Mouse (Mus musculus): ENCODE measurements around the gene Mat2a. TPM values are rescaled to one million over a fixed set of nuclear protein-coding genes. Genes with fewer than 3 reads are reported as not detected.
A peak's percentile ranks its signal among the peaks of the same experiment; 100 is the strongest.

Mat2a gene
- polyA plus RNA-seq, 1 experiment from 2014 or later: 404 TPM

- Histone ChIP-seq H3K9me3 (no peaks in the 10 kb centered on the region), H3K4me2 (replicated peaks) (no peak overlapping the region), H3K4me3 (no peak overlapping the region), H3K27me3 (no peaks in the 10 kb centered on the region), H3K27ac (no peak overlapping the region), H3K9ac (no peak overlapping the region), H3K4me1 (no peaks in the 10 kb centered on the region), H3K36me3 (peaks cover 64% of the 10 kb centered on the region)
- 39% methylated on average over 5 of the region's 5 CpGs for WGBS
- no peak for ATAC-seq (ENCODE audit: insufficient number of reproducible peaks, insufficient read depth, low FRiP score, low TSS enrichment)
Observed at GRCm38 (mm10) chr6:72430989-72431921, 8.1 kb downstream of the Mat2a start.

- H3K4me1 ChIP-seq: no peaks in the 10 kb centered on the region
- H3K27me3 ChIP-seq: no peaks in the 10 kb centered on the region
- H3K27ac ChIP-seq: no peak overlapping the region
- H3K36me3 ChIP-seq: peaks cover 65% of the 10 kb centered on the region
- H3K9me3 ChIP-seq: no peaks in the 10 kb centered on the region
- H3K4me3 ChIP-seq: no peak overlapping the region
- ATAC-seq (ENCODE audit: insufficient number of reproducible peaks, insufficient read depth, low FRiP score, low TSS enrichment): no peak
- H3K4me2 ChIP-seq (replicated peaks): no peak overlapping the region
- 90% methylated on average over 21 of the region's 21 CpGs for WGBS
- H3K9ac ChIP-seq: no peak overlapping the region
Observed at GRCm38 (mm10) chr6:72429061-72429842, 10.1 kb downstream of the Mat2a start.

- Histone ChIP-seq H3K4me1 (no peaks in the 10 kb centered on the region), H3K4me3 (no peak overlapping the region), H3K4me2 (replicated peaks) (no peak overlapping the region), H3K27me3 (no peaks in the 10 kb centered on the region), H3K9ac (no peak overlapping the region), H3K36me3 (peaks cover 69% of the 10 kb centered on the region), H3K9me3 (no peaks in the 10 kb centered on the region), H3K27ac (no peak overlapping the region)
- 28% methylated on average over 8 of the region's 8 CpGs for WGBS
- ATAC-seq (ENCODE audit: insufficient number of reproducible peaks, insufficient read depth, low FRiP score, low TSS enrichment): no peak
Observed at GRCm38 (mm10) chr6:72428036-72428435, 11.3 kb downstream of the Mat2a start.

- Histone ChIP-seq H3K4me3 (no peak overlapping the region), H3K27me3 (no peaks in the 10 kb centered on the region), H3K27ac (no peak overlapping the region), H3K4me2 (replicated peaks) (no peak overlapping the region), H3K9ac (no peak overlapping the region), H3K36me3 (peaks cover 70% of the 10 kb centered on the region), H3K9me3 (no peaks in the 10 kb centered on the region), H3K4me1 (no peaks in the 10 kb centered on the region)
- WGBS: 95% methylated on average over 11 of the region's 11 CpGs
- ATAC-seq (ENCODE audit: insufficient number of reproducible peaks, insufficient read depth, low FRiP score, low TSS enrichment): no peak
Observed at GRCm38 (mm10) chr6:72425646-72426045, 13.7 kb downstream of the Mat2a start.

GRCm38 (mm10) chr6:72420901-72421300 is 18.5 kb downstream of the Mat2a start:
- H3K36me3 ChIP-seq: peaks cover 81% of the 10 kb centered on the region

GRCm38 (mm10) chr6:72419806-72420205 is 19.6 kb downstream of the Mat2a start:
- no peak overlapping the region for H3K9ac ChIP-seq
- H3K27me3 ChIP-seq: no peaks in the 10 kb centered on the region
- ATAC-seq (ENCODE audit: insufficient number of reproducible peaks, insufficient read depth, low FRiP score, low TSS enrichment): no peak
- no peak overlapping the region for H3K4me2 ChIP-seq (replicated peaks)
- no peak overlapping the region for H3K4me3 ChIP-seq
- H3K27ac ChIP-seq: no peak overlapping the region
- 64% methylated on average over 1 of the region's 1 CpGs for WGBS
- H3K4me1 ChIP-seq: peaks cover 11% of the 10 kb centered on the region
- H3K36me3 ChIP-seq: peaks cover 70% of the 10 kb centered on the region
- no peaks in the 10 kb centered on the region for H3K9me3 ChIP-seq

More at GRCm38 (mm10) chr6:72420901-72421300, 18.5 kb downstream of the Mat2a start:
- H3K27me3 ChIP-seq: no peaks in the 10 kb centered on the region
- no peak overlapping the region for H3K4me3 ChIP-seq
- H3K4me1 ChIP-seq: 0 out of 2 replicates have a peak, but pooled peaks cover 5% of the 10 kb centered on the region
- H3K9me3 ChIP-seq: no peaks in the 10 kb centered on the region
- ATAC-seq (ENCODE audit: insufficient number of reproducible peaks, insufficient read depth, low FRiP score, low TSS enrichment): no peak
- WGBS: 93% methylated on average over 10 of the region's 10 CpGs
- no peak overlapping the region for H3K9ac ChIP-seq
- H3K4me2 ChIP-seq (replicated peaks): no peak overlapping the region
- no peak overlapping the region for H3K27ac ChIP-seq

- no peak overlapping the region for H3K27ac ChIP-seq
- no peak overlapping the region for H3K4me2 ChIP-seq (replicated peaks)
- H3K9me3 ChIP-seq: no peaks in the 10 kb centered on the region
- H3K36me3 ChIP-seq: peaks cover 55% of the 10 kb centered on the region
- H3K27me3 ChIP-seq: no peaks in the 10 kb centered on the region
- peaks cover 17% of the 10 kb centered on the region for H3K4me1 ChIP-seq
- H3K4me3 ChIP-seq: no peak overlapping the region
- ATAC-seq (ENCODE audit: insufficient number of reproducible peaks, insufficient read depth, low FRiP score, low TSS enrichment): no peak
- 89% methylated on average over 4 of the region's 4 CpGs for WGBS
- no peak overlapping the region for H3K9ac ChIP-seq
Observed at GRCm38 (mm10) chr6:72418279-72418678, 21.1 kb downstream of the Mat2a start.

- no peak for ATAC-seq (ENCODE audit: insufficient number of reproducible peaks, insufficient read depth, low FRiP score, low TSS enrichment)
- Histone ChIP-seq H3K4me3 (no peak overlapping the region), H3K27me3 (no peaks in the 10 kb centered on the region)
Observed at GRCm38 (mm10) chr6:72415964-72416772, 23.2 kb downstream of the Mat2a start.

GRCm38 (mm10) chr6:72415181-72415580 is 24.2 kb downstream of the Mat2a start:
- no peaks in the 10 kb centered on the region for H3K27me3 ChIP-seq
- no peaks in the 10 kb centered on the region for H3K9me3 ChIP-seq
- ATAC-seq (ENCODE audit: insufficient number of reproducible peaks, insufficient read depth, low FRiP score, low TSS enrichment): no peak
- H3K9ac ChIP-seq: 0 out of 2 replicates have a peak overlapping the region, but pooled peaks have one; percentile 81
- peak overlapping the region; percentile 67 for H3K4me2 ChIP-seq (replicated peaks)
- H3K27ac ChIP-seq: no peak overlapping the region
- peak overlapping the region; percentile 83 for H3K4me3 ChIP-seq
- H3K36me3 ChIP-seq: peaks cover 28% of the 10 kb centered on the region
- peaks cover 17% of the 10 kb centered on the region for H3K4me1 ChIP-seq
- WGBS: 86% methylated on average over 5 of the region's 5 CpGs

More at GRCm38 (mm10) chr6:72415964-72416772, 23.2 kb downstream of the Mat2a start:
- Histone ChIP-seq H3K9me3 (no peaks in the 10 kb centered on the region), H3K27ac (no peak overlapping the region), H3K9ac (no peak overlapping the region), H3K36me3 (peaks cover 38% of the 10 kb centered on the region), H3K4me2 (replicated peaks) (no peak overlapping the region), H3K4me1 (peaks cover 17% of the 10 kb centered on the region)
- WGBS: 86% methylated on average over 7 of the region's 7 CpGs

- no peaks in the 10 kb centered on the region for H3K27me3 ChIP-seq
- no peaks in the 10 kb centered on the region for H3K9me3 ChIP-seq
- H3K4me2 ChIP-seq (replicated peaks): peak within 1 kb of the TSS; percentile 67
- peak within 1 kb of the TSS; percentile 83 for H3K4me3 ChIP-seq
- H3K4me1 ChIP-seq: peaks cover 17% of the 10 kb centered on the region
- peak within 1 kb of the TSS; percentile 81 for H3K9ac ChIP-seq
- ATAC-seq (ENCODE audit: insufficient number of reproducible peaks, insufficient read depth, low FRiP score, low TSS enrichment): peak; percentile 92
- H3K36me3 ChIP-seq: peaks cover 23% of the 10 kb centered on the region
- peak within 1 kb of the TSS; percentile 42; the same call in 1 of the 2 replicates for H3K27ac ChIP-seq
- 1% methylated on average over 33 of the region's 33 CpGs for WGBS
Observed at GRCm38 (mm10) chr6:72414076-72414756, 25.1 kb downstream of the Mat2a start, which contains the start of gene Ggcx. TSS of gene Ggcx (plus strand) at chr6:72414308.

All from embryonic facial prominence, embryonic 12.5 days (tissue).